Mouse (Mus musculus) erythroblast, embryonic 14.5 days (primary cell): ENCODE data around the gene Cdh1.

ENCODE experiments used
- GATA1 ChIP-seq: IDR thresholded peaks from 2 replicates; pipeline ENCODE4 v1.6.1; 2012; ENCODE audit warnings: low read length, inconsistent platforms, mixed read lengths
- TAL1 ChIP-seq: IDR thresholded peaks from 3 replicates; pipeline ENCODE4 v1.6.1; 2012; ENCODE audit warnings: low read length, inconsistent platforms, mixed read lengths

DNA sequence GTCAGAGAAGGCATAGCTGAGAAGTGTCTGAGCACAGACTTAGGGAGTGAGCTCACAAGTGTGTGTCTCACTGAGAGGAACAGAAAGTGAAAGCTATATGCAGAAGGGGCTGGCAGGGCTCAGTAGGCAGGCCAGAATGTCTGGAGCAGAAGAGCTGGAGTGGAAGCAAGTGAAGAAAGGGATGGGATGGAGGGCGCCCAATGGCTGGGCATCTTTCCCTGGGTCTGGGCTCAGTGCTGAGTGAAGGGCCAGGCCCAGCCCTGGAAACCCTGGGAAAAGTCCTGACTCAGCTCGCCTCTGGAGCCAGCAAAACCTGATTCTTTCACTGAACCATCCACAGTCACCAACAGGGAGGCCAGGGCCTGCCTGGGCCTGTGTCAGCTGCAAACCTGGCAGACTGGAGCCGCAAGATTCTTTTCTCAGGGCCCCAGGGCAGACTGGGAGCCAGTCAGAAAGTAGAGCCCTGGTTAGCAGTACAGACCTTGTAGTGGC is 39.4 kb upstream of the Cdh1 start:
- TF ChIP-seq TAL1 (no peak), GATA1 (no peak)
